Mouse (Mus musculus) T-cell, adult 2 months (primary cell): ENCODE data around the gene Lin28a.

Experiments used
- DNase-seq: peaks from one replicate; pipeline ENCODE4 v3.0.0; 2022; ENCODE audit warnings: low spot score

Lin28a gene

DNA sequence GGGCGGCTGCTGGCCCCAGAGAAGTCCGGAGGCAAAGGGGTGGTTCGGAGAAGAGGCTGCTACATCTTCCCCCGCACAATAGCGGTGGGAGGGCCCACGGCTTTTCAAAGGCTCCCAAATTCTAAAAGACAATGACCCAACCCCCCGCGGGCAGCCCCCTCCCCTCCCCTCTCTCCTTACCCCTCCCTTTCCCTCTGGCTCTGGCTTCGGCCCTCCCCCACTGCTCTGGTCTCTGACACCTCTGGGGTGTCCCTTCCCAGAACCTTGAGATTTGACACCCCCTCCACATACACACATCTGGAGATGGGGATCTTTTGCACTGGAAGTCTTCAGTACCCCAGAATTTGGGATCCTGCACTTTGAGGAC, at the start of gene Lin28a:
Gene Lin28a (minus strand): TSS at position 63 of the 367 bp plus-strand sequence.
- no peak for DNase-seq

DNA sequence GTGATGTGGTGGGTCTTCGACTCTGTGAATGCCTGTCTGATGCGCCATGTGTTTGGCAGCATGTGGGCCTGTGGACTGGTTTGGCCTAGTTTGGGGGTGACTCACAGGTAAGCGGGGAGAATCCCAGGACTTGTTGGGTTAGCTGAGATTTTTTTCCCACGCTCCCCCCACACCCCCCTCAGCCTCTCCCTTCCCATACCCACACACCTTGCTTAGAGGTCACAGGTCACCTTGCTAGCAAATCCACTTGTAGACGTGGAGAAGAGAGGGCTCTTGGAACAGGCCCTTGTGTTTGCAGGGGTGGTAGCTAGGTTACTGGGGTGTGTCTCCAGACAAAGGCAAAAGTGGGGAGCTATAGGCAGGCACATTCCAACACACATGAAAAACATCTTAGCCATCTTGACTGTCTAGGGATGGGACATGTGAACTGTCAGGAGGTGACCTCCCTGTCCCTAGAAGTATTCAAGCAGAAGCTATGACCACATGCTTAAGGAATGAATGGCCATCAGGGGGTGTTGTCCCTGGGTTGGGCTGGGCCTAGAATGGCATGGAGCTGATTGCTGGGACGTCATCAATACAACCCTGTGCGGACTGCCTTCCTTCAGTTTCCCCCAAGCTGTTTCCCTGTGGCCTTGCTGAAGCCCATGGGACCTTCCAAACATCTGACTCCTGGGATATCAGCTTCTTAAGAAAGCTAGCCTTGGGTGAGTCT, 49.3 kb upstream of the Lin28a start:
- no peak for DNase-seq

DNA sequence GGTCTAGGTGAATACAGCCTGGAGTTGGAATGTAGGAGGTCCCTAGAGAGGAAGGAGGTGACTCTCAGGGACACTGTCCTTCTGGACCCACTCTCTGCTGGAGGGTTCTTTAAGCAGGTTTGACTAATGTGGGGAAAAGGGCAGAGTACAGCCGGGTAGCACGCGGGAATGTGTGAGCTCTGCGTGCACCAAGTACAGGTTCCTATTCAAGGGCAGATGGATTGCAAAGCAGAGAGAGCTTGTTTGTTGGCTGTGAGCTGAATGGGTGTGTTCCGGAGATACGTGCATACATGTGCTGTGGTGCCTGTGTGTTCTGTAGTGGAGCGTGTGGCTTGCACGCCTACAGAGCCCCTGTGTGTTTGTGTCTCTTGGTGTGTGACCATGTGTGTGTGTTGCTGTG, 48.7 kb upstream of the Lin28a start:
- no peak for DNase-seq

DNA sequence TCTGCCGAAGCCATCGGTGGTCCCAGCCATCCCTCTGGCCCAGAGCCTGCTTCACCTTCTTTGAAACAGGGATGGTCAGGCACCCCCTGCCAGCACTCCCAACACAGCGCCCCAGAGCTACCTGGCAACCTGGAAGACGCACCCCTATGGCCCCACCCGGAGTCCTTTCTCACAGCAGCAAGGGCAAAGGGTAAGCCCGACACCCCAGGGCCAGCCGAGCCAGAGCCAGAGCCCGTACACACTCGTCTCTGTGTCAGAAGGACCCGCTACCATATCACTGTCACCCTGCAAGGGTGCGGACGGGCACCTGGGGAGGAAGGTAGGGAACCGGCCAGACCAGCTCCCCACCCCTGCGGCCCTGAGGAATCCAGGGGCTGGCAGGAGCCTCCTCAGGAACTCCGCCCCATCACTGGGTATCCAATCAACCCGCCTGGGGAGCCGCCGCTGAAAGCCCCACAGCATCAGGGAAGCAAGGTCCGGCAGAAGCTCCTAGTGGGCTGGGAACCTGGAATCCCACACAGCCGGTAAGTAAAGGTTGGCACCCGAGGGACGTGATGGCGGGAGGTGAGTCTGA, 46.9 kb upstream of the Lin28a start:
- DNase-seq = no peak

DNA sequence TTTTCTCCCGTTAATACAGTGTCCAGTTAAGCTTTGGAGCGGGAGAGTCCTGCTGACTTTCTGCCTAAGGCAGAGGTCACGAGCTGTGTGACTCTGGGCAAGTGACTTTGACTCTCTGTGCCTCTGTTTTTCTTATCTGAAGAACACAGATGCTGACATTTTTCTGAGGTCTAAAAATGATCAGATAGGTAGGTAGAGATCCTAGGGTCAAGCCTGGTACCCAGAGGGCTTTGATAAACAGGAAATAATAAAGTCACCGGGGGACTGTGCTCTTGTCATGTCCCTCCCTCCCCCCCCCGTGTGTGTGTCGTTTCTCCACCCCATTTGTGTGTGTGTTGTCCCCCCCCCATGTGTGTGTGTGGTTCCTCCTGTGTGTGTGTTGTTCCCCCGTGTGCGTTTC, 43.9 kb upstream of the Lin28a start:
- no peak for DNase-seq

DNA sequence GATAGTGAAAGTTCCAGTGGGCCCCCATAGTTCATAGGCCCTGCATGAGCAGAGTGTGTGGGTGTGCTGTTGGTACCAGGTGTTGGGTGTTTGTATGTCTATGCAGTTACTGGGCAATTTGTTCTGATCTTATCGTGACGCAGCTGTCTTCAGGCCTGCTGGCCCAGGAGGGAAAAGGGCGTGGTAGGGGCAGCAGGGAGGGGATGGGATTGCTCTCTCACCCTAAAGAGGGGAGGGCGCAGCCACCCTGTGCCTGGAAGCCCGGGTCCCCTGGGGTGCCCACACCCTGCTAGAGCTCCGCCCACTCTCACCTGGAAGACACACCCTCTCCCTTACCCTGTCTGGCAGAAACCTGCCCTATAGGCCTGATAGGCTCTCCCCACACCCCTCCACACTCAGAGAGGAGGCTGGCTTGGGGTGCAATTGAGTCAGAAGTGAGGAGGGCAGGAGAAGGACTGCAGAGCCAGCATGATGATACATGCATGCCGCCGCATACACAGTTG, 43.4 kb upstream of the Lin28a start:
- DNase-seq = no peak

DNA sequence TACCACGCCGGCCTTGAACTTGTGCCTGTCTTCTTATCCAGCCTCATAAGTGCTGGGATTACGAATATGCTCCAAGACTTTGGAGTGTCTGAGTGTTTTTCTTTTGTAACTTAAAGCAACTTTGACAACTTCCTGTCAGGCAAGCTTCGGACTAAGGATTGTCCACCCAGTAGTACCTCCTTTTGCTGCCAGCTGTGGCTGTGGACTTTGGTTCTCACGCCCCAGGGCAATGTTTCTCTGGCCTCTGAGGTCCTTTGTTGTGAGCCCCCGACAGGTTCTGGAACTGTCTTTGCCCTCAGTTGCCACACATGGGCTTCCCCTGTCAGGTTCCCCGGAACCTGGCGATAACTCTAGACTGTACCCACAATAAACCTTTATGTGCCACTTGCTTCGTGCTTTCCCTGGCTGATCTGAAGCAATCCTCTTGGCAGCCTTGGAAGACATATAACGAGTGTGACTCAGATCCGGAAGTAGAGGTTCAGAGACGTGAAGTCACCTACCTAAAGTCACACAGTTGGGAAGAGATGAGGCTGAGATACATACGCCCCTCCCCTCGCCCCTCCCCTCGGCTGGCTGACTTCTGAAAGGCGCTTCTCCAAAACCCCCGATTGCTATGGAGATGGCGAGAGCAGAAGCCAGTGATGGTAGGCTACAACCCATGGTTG, 42.7 kb upstream of the Lin28a start:
- DNase-seq = peak; percentile 78

DNA sequence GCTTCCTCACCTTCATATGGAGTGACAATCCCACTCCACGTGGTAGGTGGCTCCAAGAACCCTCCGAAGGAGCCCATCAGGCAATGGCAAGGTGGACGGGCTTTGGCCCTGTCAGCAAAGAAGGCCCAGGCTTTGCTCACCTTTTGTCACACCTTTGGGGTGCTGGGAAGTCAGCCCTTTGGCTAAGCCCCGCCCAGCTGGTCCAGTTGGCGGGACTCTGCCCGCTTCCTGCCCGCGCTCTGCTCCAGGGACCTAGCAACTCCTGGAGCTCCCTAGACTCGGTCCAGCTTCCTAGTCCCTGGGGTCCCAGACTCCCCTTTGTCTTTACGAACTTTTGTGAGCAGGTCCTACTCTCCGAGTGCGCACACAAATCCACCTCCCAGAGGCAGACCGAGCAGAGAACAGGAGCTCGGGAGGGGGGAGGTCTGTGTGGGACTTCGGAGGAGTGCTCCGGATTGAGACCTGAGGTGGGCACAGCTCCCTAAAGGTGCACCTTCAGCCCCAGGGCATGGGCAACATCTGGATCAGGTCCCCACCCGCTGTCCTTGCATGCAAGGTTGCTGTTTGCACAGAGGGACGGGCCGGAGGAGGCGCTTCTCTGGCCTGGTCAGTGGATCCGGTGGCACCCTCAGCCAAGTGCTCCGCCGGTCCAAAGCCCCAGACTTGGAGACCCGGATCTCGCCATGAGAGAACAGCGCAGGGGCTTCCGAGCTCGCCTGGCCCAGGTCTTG, 41.7 kb upstream of the Lin28a start, which contains the start of gene Crybg2:
Gene Crybg2 (plus strand): TSS at position 681 of the 731 bp plus-strand sequence.
- no peak for DNase-seq

DNA sequence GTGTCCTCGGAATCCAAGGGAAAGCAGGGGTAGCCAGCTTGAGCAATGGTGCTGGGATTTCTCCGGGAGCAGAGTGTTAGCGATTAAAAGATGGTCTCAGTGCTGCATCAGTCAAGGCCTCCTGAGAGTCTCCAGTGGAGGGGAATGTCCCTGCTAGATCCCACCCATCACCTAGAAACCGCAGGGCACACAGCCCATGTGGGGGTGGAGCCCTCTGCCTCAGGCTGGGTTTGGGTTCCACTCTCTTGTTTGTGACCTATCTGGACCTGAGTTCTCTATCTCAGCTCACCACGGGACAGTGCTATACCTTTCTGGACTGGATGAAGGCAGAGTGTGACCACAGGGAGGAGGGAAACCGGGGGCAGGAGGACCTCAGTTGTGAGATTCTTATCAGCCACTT, 40.3 kb upstream of the Lin28a start:
- DNase-seq = no peak

DNA sequence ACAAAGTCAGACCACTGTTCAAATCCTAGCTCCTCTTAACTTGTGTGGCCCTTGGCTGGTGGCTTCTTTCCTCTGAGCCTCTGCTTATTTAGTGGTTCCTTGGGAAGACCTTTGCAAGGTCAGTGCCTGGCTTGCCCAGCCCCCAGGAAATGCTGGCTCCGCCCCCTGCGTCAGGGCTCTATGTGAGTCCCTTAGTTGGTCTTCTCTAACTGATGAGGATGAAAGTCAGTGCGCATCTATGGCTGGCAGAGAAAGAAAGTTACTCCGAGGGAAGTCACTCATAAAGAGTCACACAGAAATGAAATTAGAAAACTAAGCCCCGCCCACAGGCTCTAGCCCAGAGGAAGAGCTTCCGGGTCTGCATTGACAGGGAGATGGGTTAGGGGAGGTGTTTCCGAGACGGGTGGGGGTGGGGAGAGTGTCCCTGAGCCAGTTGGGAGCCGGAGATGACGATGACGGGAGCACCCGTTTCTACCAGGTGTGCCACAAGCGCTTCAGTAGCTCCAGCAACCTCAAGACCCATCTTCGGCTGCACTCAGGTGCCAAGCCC, 39.6 kb upstream of the Lin28a start:
- peak; percentile 51 for DNase-seq

DNA sequence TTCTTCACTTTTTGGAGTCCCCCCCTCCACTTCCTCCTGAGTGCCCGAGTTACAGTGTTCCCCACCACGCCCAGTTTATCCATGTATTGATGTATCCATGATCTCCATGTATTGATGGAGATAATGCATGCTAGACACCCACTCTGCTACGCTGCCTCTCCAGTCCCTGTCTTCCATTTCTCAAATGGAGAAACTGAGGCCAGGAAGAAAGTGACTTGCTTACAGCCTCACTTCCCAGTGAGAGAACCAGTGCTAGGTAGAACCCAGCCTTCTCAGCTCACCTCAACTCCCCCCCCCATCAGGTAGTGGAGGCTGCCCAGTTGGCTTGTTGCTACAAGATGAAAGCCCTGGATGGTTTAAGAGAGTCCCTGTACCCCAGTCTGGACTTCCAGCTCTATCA, 34.9 kb upstream of the Lin28a start, which contains the start of gene Zfp683:
Gene Zfp683 (plus strand): TSS at position 301 of the 400 bp plus-strand sequence.
- no peak for DNase-seq

DNA sequence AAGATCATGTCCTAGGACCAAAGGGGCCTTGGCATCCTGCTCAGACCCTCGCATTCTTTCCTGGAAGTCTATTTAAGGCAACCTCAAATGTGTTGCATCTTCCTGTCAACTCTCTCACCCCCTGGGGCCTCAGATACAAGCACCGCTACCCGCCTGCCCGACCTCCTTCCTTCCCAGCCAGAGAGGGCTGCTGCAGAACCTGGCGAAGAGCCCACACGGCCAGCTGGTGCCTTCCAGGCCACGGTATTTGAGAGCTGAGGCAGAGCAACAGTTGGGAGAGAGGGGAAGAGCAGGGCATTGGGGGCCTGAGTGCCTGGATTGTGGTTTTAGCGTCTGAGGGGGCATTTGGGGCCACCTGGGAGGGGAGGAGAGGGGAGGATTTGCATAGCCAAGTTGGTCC, 33.9 kb upstream of the Lin28a start:
- DNase-seq = peak; percentile 26

DNA sequence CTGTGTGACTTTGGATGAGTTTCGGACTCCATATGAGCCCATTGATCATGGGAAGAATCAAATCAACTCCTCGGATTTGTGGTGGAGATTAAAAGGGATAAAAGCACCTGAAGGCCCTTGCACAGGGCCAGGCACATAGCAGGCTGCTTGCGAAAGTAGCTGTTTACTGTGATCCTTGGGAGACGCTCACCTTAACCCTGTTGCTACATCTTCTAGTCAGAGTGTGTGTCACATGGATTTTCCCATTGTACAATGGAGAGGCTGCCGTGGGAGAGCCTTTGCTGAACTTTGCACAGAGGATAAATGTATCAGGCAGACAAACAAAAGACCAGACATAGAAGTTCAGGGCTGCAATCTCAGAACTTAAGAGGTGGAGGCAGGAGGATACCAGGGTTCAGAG, 33.3 kb upstream of the Lin28a start:
- DNase-seq = no peak

DNA sequence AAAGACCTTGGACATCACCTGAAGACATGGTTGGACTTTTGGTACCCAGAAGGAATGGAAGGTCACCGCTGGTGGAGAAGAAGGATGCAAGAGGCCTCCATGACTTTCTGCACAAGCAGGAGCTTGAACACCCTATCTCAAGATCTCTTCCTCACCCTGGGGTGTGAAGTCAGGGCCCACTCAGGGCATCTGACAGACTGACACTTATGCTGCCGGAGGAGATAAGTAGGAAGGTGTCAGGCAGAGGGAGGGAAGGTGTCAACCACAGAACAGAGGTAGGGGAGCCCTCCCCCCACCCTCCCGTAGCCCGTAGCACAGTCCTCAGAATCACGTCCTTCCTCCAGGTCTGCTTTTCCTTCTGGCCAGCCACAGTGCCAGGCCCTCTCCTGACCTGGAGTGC, 29.0 kb upstream of the Lin28a start:
- peak; percentile 28 for DNase-seq

DNA sequence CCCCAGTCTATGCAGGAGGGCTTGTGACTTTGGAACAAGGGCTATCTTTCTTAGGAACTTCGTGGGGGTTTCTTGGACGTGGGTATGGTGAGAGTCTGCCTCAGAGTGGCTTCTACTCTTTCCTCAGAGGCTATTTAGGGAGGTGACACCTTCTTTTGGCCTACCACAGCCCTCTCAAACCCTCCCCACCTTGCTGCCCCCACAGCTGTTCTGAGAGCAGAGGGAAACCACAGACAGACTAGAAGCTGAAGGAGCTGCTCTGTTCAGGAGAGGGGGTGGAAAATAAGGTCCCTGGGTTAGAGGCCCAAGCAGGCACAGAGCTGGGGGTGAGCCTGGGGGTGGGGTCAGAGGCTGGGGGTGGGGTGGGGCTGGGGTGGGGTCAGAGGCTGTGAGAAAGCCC, 24.4 kb upstream of the Lin28a start:
- DNase-seq = peak; percentile 18

DNA sequence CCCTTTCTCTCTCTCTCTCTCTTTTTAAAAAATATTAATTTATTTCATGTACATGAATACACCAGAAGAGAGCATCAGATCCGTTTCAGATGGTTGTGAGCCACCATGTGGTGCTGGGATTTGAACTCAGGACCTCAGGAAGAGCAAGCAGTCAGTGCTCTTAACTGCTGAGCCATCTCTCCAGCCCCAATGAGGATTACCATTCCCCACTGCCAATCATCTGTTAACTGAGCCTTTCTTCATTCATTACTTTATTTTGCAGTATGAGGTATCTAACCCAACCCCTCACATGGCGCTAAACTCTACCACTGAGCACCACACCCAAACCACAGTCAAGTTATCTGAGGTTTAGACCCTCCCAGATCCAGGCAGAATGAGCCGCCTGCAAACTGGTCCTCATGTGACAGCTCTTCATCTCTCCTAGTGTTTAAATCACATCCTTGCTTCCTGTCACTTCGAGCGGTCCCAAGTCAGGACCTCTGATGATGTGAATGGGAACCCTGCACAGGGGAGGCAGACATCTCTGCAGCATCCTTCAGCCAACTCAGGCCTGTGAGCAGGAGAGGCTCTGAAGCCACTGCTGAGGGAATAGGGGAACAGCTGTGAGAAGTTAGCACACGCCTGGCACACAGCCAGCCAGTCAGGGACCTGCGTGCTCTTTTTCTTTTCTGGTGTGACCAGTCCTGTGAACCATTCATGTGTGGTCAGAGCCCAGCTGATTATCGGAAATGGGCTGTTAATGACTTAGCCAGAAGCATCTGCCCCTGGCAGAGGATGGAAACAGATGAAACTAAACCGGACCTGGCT, 22.9 kb upstream of the Lin28a start:
- peak; percentile 56 for DNase-seq

DNA sequence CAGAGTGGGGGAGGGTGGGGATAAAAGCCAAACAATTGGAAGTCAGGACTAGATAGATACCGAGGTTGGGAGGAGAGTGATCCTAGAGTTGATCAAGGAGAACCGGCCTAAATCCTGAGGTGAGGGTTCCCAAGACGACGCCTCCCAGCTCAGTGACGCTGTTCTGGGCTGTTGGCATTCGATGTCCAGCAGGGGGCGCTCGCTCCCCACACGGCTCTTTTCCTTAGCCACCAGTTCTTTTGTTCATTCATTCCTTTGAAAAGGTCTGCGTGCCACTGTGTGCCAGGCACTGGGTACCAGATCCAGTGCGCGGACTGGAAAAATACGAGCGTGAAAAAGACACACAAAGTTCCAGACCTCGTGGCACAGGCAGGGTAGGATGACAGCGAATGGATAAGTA, 17.3 kb upstream of the Lin28a start:
- peak; percentile 79 for DNase-seq

DNA sequence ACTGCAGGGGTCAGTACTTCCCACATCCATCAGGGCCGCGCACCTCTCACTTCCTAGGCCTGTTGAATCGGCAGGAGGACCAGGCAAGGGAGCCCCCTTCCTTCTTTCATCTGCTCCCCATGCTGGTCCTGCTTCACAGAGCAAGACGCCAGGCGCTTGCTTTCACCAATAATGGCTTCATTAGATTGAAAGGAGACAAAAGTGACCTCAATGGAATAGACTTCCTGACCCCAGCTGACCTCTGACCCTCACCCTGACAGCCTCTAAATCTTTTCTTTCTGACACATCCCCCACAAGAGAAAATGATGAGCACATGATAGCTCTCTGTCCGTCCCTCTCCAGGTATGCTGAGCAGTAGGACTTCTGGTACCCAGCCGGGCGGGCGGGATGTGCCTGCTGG, 7.2 kb upstream of the Lin28a start:
- DNase-seq = no peak

DNA sequence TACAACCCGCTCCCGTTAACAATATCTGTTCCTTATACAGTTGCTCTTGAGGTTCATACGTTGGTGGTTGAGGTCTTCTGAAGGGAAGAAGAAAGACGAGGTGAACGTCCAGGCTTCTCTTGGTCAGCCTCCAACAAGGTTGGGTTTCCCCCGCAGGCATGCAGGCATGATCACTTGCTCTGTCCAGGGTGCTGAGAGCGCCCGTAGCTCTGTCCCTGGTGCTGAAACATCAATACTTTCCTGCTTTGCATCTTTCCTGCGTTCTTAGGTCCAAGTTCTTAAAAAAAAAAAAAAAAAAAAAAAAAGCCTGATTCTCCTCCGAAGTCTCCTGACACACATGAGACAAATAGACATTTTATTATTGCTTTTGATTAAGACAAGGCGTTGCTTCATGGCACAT, 2.0 kb upstream of the Lin28a start:
- peak; percentile 16 for DNase-seq

DNA sequence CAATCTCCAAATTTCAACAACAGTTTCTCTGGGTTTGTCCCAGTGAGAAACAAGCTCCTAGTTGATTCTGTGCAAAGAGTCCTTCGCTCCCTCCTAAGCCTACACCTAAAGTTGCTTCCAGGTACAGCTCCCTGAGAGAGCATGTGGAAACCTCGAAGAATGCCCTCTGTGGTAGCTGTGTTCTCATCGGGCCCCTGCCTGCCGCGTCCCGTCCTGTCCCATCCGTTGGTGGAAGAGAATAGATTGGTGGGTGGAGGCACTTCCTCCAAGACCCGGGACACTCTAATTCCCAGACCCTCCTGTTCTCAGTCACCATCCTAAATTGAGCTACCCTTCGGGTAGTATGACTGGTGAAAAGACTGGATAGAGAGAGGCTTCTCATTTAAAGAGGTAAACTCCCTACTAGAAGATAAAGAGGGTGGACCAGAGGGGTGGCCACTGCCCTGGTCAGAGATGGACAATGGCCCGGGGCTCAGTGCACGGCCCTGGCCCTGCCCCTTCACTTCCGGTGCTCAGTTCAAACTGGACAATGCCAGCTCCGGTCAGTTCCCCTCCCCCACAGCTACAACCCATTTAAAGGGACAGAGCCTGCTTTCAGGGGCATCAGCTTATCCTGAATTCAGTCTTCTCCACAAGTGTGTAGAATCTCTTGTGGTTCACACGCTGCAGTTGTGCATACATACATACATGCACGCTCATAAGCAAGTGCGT, 1.2 kb upstream of the Lin28a start:
- no peak for DNase-seq

DNA sequence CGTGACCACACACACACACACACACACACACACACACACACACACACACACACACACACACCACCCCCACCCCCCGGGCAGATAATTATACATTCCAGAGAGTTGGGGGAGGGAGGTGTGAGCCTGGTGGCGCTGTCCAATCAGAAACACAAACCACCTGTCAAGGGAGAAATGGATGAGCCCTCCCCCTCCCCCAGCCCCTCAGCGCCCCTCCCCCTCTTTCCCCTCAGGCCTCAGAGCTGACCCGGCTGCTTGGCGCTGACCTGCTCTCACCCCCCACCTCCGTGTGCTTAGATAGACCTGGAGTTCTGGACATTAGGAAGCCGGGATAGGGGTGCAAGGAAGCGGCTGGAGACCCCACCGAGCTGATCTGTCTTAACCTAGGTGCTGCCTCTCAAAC, 569 bp upstream of the Lin28a start:
- no peak for DNase-seq
